9 mouse cellular contexts compared by ENCODE assay signal in genomic region chrX:144687742-144688141, GRCm38 (mm10). TPM values are rescaled to one million over a fixed set of nuclear protein-coding genes. Genes with fewer than 3 reads are reported as not detected.
A peak's percentile ranks its signal among the peaks of the same experiment; 100 is the strongest.
DNase-seq lines count a peak whose midpoint lies in the region; ATAC-seq and TF ChIP-seq lines count a peak whose summit lies in the region.
"Had no signal": no experiment of that assay in that cellular context is flagged by ENCODE, and none has a peak within 500 bp of the region (broad histone marks: within the 10 kb centered on the region; RNA-seq: fewer than 3 reads in every experiment).

No protein-coding gene starts in this region.

- TF ChIP-seq CTCF in cerebellum, adult 2 months (IDR thresholded peaks at IDR 0.05; ENCODE audit: borderline replicate concordance, insufficient read depth, low read depth, low read length): no peak

- WGBS in cerebellum, adult 2 months: 15% methylated on average over 20 of the region's 20 CpGs
- 23% methylated on average over 20 of the region's 20 CpGs for WGBS in liver, embryonic 11.5 days
- WGBS in hindbrain, embryonic 16.5 days: 38% methylated on average over 20 of the region's 20 CpGs
- 29% methylated on average over 19 of the region's 20 CpGs for WGBS in neural tube, embryonic 12.5 days

- no peaks in the 10 kb centered on the region for H3K36me3 ChIP-seq in liver, embryonic 11.5 days (ENCODE audit: control insufficient read depth, insufficient read depth, low read length)
- H3K36me3 ChIP-seq in hindbrain, embryonic 16.5 days (ENCODE audit: control insufficient read depth, insufficient read depth, low read length): no peaks in the 10 kb centered on the region
- H3K36me3 ChIP-seq in neural tube, embryonic 12.5 days: no peaks in the 10 kb centered on the region

- peak overlapping the region; percentile 52 for H3K4me2 ChIP-seq in liver, embryonic 11.5 days
- peak overlapping the region; percentile 62 for H3K4me2 ChIP-seq in hindbrain, embryonic 16.5 days (ENCODE audit: low read length)
- peak overlapping the region; percentile 72 for H3K4me2 ChIP-seq in neural tube, embryonic 12.5 days (replicated peaks)

- no peak for ATAC-seq in liver, embryonic 11.5 days (replicated peaks; ENCODE audit: low FRiP score)
- ATAC-seq in hindbrain, embryonic 16.5 days: no peak
- no peak for ATAC-seq in neural tube, embryonic 12.5 days (ENCODE audit: low FRiP score, low read depth)

- no peaks in the 10 kb centered on the region for H3K9me3 ChIP-seq in liver, embryonic 11.5 days (ENCODE audit: control insufficient read depth, low read length)
- H3K9me3 ChIP-seq in hindbrain, embryonic 16.5 days (ENCODE audit: control insufficient read depth, low read length): no peaks in the 10 kb centered on the region
- no peaks in the 10 kb centered on the region for H3K9me3 ChIP-seq in neural tube, embryonic 12.5 days

- no peak overlapping the region for H3K27ac ChIP-seq in cerebellum, adult 2 months (ENCODE audit: insufficient read depth, low read length)
- no peak overlapping the region for H3K27ac ChIP-seq in liver, embryonic 11.5 days (ENCODE audit: low read depth, low read length)
- H3K27ac ChIP-seq in hindbrain, embryonic 16.5 days (ENCODE audit: low read depth, low read length): no peak overlapping the region
- H3K27ac ChIP-seq in neural tube, embryonic 12.5 days: no peak overlapping the region

- H3K9ac ChIP-seq in liver, embryonic 11.5 days (ENCODE audit: low read depth, low read length): no peak overlapping the region
- peak overlapping the region; percentile 64 for H3K9ac ChIP-seq in hindbrain, embryonic 16.5 days (ENCODE audit: low read depth, low read length)
- no peak overlapping the region for H3K9ac ChIP-seq in neural tube, embryonic 12.5 days

- peak in 1 of 2 experiments; percentile 10 for DNase-seq in cerebellum, adult 2 months
- DNase-seq in cerebellum, adult 11-12 months: no peak
- DNase-seq in liver, embryonic 11.5 days (ENCODE audit: low spot score): peak; percentile 29
- DNase-seq in liver: no peak
- DNase-seq in ovary, postnatal 10 days (ENCODE audit: low spot score): no peak
- no peak for DNase-seq in layer of hippocampus, postnatal 36 days

- no peak for TF ChIP-seq POLR2A in cerebellum, adult 2 months (IDR thresholded peaks at IDR 0.05; ENCODE audit: borderline replicate concordance, insufficient read depth, low read length)

- no peaks in the 10 kb centered on the region for H3K4me1 ChIP-seq in cerebellum, adult 2 months (ENCODE audit: control insufficient read depth, insufficient read depth, low read length)
- no peaks in the 10 kb centered on the region for H3K4me1 ChIP-seq in liver, embryonic 11.5 days (replicated peaks; ENCODE audit: control insufficient read depth, insufficient read depth, low read length)
- no peaks in the 10 kb centered on the region for H3K4me1 ChIP-seq in hindbrain, embryonic 16.5 days (ENCODE audit: control insufficient read depth, insufficient read depth, low read depth, low read length)
- H3K4me1 ChIP-seq in neural tube, embryonic 12.5 days: no peaks in the 10 kb centered on the region

- peak overlapping the region; percentile 48 for H3K4me3 ChIP-seq in cerebellum, adult 2 months (replicated peaks; ENCODE audit: insufficient read depth, low read depth, low read length)
- H3K4me3 ChIP-seq in liver, embryonic 11.5 days (ENCODE audit: low read depth, low read length): 0 out of 2 replicates have a peak overlapping the region, but pooled peaks have one; percentile 4
- peak overlapping the region; percentile 48 for H3K4me3 ChIP-seq in hindbrain, embryonic 16.5 days (ENCODE audit: low read length)
- H3K4me3 ChIP-seq in neural tube, embryonic 12.5 days: peak overlapping the region; percentile 43

- no peaks in the 10 kb centered on the region; the same call in 1 of the 2 replicates for H3K27me3 ChIP-seq in cerebellum, adult 2 months (ENCODE audit: control insufficient read depth, insufficient read depth, low read length)
- H3K27me3 ChIP-seq in liver, embryonic 11.5 days (replicated peaks; ENCODE audit: control insufficient read depth, insufficient read depth, low read length): peaks cover 29% of the 10 kb centered on the region
- H3K27me3 ChIP-seq in hindbrain, embryonic 16.5 days (replicated peaks; ENCODE audit: control insufficient read depth, insufficient read depth, low read length): no peaks in the 10 kb centered on the region
- peaks cover 13% of the 10 kb centered on the region for H3K27me3 ChIP-seq in neural tube, embryonic 12.5 days (replicated peaks)

RNA-seq across cellular contexts. Expression of gene Trpc5, which starts 0.2 kb away (rescaled TPM):
- polyA plus RNA-seq in cerebellum, adult 2 months (2012; rRNA removed): 3.2 TPM in 2 replicates
- polyA plus RNA-seq in liver, embryonic 11.5 days (2014; fragmentation: Nextera tagmentation; extraction: Ambion mirVana): 0.08 and 0.26 TPM in 2 replicates
- 3.9 TPM in 2 replicates for polyA plus RNA-seq in hindbrain, embryonic 16.5 days (2015; fragmentation: Nextera tagmentation; extraction: Ambion mirVana)
- polyA plus RNA-seq in neural tube, embryonic 12.5 days (2016; fragmentation: Nextera tagmentation; extraction: Ambion mirVana): 0.41 and 0.51 TPM in 2 replicates
- total RNA-seq in layer of hippocampus, postnatal 36 days (2021): 10 to 100 TPM; 33.1 to 35.7 TPM
- polyA plus RNA-seq: C2C12 had no signal

RNA-seq across cellular contexts. Expression of gene Rtl4, which starts 1.0 kb away (rescaled TPM):
- polyA plus RNA-seq in cerebellum, adult 2 months (2012; rRNA removed): 1.3 TPM in 2 replicates
- 0.67 and 0.73 TPM in 2 replicates for polyA plus RNA-seq in liver, embryonic 11.5 days (2014; fragmentation: Nextera tagmentation; extraction: Ambion mirVana)
- polyA plus RNA-seq in hindbrain, embryonic 16.5 days (2015; fragmentation: Nextera tagmentation; extraction: Ambion mirVana): 1.8 TPM in 2 replicates
- polyA plus RNA-seq in neural tube, embryonic 12.5 days (2016; fragmentation: Nextera tagmentation; extraction: Ambion mirVana): 0.18 and 0.44 TPM in 2 replicates
- 1 to 10 TPM; 2.5 to 3.4 TPM for total RNA-seq in layer of hippocampus, postnatal 36 days (2021)
- polyA plus RNA-seq: C2C12 had no signal
